Mouse (Mus musculus) hindbrain, embryonic 11.5 days (tissue): ENCODE measurements at regions not wholly inside any gene's neighbourhood (a gene's known extent, or its start where the extent isn't known, plus 50 kb on each side); places are given as distances from the start of the nearest gene placed in this dataset.

ENCODE experiments used
- ATAC-seq: fragments of 200-750 bp; cut with Nextera tagmentation; 2 replicates; pipeline ENCODE4 v1.8.0; 2017; ENCODE audit warnings: mild to moderate bottlenecking, moderate TSS enrichment, moderate library complexity; ENCODE audit not compliant: low FRiP score
- DNase-seq: peaks from one replicate; pipeline ENCODE4 v3.0.0-alpha.2; 2015; ENCODE audit warnings: low spot score
- H3K27ac ChIP-seq: fragments of 300-500 bp; sonication (generic); 2 replicates; pipeline ENCODE4 v1.5.1; 2014; ENCODE audit warnings: mild to moderate bottlenecking, low read depth, low read length
- H3K27me3 ChIP-seq: fragments of 300-500 bp; sonication (generic); 2 replicates; pipeline ENCODE4 v1.6.1; 2014; ENCODE audit warnings: mild to moderate bottlenecking, low read length, moderate library complexity, mixed read lengths; ENCODE audit not compliant: control insufficient read depth, insufficient read depth
- H3K36me3 ChIP-seq: fragments of 300-500 bp; sonication (generic); 2 replicates; pipeline ENCODE4 v1.6.1; 2014; ENCODE audit warnings: mild to moderate bottlenecking, low read length, moderate library complexity, mixed read lengths; ENCODE audit not compliant: control insufficient read depth, insufficient read depth
- H3K4me1 ChIP-seq: fragments of 300-500 bp; sonication (generic); replicated peaks from 2 replicates; pipeline ENCODE4 v1.6.1; 2014; ENCODE audit warnings: low read length, mixed read lengths; ENCODE audit not compliant: control insufficient read depth, insufficient read depth
- H3K4me2 ChIP-seq: fragments of 300-500 bp; sonication (generic); replicated peaks from 2 replicates; pipeline ENCODE4 v1.6.1; 2014; ENCODE audit warnings: mild to moderate bottlenecking, low read depth, low read length
- H3K4me3 ChIP-seq: fragments of 300-500 bp; sonication (generic); 2 replicates; pipeline ENCODE4 v1.5.1; 2014; ENCODE audit warnings: low read depth, low read length
- H3K9ac ChIP-seq: fragments of 300-500 bp; sonication (generic); 2 replicates; pipeline ENCODE4 v1.6.1; 2014; ENCODE audit warnings: low read depth, low read length
- H3K9me3 ChIP-seq: fragments of 300-500 bp; sonication (generic); 2 replicates; pipeline ENCODE4 v1.6.1; 2016; ENCODE audit warnings: low read length; ENCODE audit not compliant: control insufficient read depth
- WGBS: fragments of 180-500 bp; shearing (Covaris S2); extraction: QIAGEN DNeasy Blood & Tissue Kit; methylation state at CpG from one replicate; pipeline ENCODE4 v1.1.7; 2014; 5-methylcytosine and 5-hydroxymethylcytosine counted together

GRCm38 (mm10) chr2:142522471-142522870 lies 378.9 kb downstream of the Kif16b start:
- WGBS: 90% methylated on average over 5 of the region's 5 CpGs
- H3K9ac ChIP-seq: no peak overlapping the region
- no peak for ATAC-seq

GRCm38 (mm10) chr2:142517731-142518130 lies 383.6 kb downstream of the Kif16b start:
- H3K4me2 ChIP-seq: no peak overlapping the region
- no peak overlapping the region for H3K27ac ChIP-seq
- WGBS: 86% methylated on average over 3 of the region's 3 CpGs
- DNase-seq (no peak), ATAC-seq (no peak)
- no peaks in the 10 kb centered on the region for H3K27me3 ChIP-seq
- H3K9ac ChIP-seq: no peak overlapping the region
- H3K9me3 ChIP-seq: no peaks in the 10 kb centered on the region
- H3K36me3 ChIP-seq: no peaks in the 10 kb centered on the region
- no peak overlapping the region for H3K4me3 ChIP-seq
- no peaks in the 10 kb centered on the region for H3K4me1 ChIP-seq

More at GRCm38 (mm10) chr2:142522471-142522870, 378.9 kb downstream of the Kif16b start:
- Histone ChIP-seq H3K4me3 (no peak overlapping the region), H3K4me2 (no peak overlapping the region), H3K27ac (no peak overlapping the region), H3K27me3 (no peaks in the 10 kb centered on the region), H3K9me3 (no peaks in the 10 kb centered on the region), H3K4me1 (no peaks in the 10 kb centered on the region), H3K36me3 (no peaks in the 10 kb centered on the region)
- no peak for DNase-seq

DNA sequence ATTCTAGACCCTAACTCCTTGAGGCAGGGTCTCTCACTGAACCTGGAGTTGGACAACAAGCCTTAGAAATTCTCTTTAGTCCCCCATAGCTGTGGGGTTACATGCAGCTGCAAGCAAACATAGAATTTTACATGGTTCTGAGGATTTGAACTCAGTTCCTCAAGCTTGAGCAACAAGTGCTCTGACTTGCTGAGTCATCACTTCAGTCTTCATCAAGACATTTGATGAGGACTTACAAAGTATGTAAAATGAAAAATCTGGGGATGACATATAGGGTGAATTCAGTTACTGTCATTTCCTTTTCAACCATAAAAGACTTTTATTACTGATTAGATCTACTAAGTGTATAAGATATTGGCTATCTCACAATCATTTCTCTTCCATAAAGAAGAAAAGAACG lies 396.1 kb downstream of the Kif16b start:
- no peak for DNase-seq
- Histone ChIP-seq H3K36me3 (no peaks in the 10 kb centered on the region), H3K9ac (no peak overlapping the region), H3K4me1 (no peaks in the 10 kb centered on the region), H3K4me3 (no peak overlapping the region), H3K9me3 (no peaks in the 10 kb centered on the region), H3K27ac (no peak overlapping the region), H3K27me3 (no peaks in the 10 kb centered on the region), H3K4me2 (no peak overlapping the region)
- WGBS: 90% methylated on average over 1 of the region's 1 CpGs
- ATAC-seq: no peak
